Mouse (Mus musculus) stomach, postnatal 0 days (tissue): ENCODE measurements at regions not wholly inside any gene's neighbourhood (a gene's known extent, or its start where the extent isn't known, plus 50 kb on each side); places are given as distances from the start of the nearest gene placed in this dataset.

Experiments used
- ATAC-seq: fragments of 200-750 bp; cut with Nextera tagmentation; 2 replicates; pipeline ENCODE4 v1.8.0; 2017; ENCODE audit not compliant: low FRiP score, low TSS enrichment
- DNase-seq: peaks from one replicate; pipeline ENCODE4 v3.0.0-alpha.2; 2016; ENCODE audit warnings: low spot score
- H3K27ac ChIP-seq: fragments of 300-500 bp; sonication (generic); replicated peaks from 2 replicates; pipeline ENCODE4 v1.5.1; 2014; ENCODE audit warnings: mild to moderate bottlenecking, control low read depth
- H3K27me3 ChIP-seq: fragments of 300-500 bp; sonication (generic); 2 replicates; pipeline ENCODE4 v1.6.1; 2014; ENCODE audit warnings: low read length; ENCODE audit not compliant: control insufficient read depth, insufficient read depth
- H3K36me3 ChIP-seq: fragments of 300-500 bp; sonication (generic); 2 replicates; pipeline ENCODE4 v1.6.1; 2014; ENCODE audit warnings: low read length, mixed read lengths; ENCODE audit not compliant: control insufficient read depth, insufficient read depth
- H3K4me1 ChIP-seq: fragments of 300-500 bp; sonication (generic); replicated peaks from 2 replicates; pipeline ENCODE4 v1.6.1; 2014; ENCODE audit warnings: antibody characterized with exemption; ENCODE audit not compliant: control insufficient read depth, insufficient read depth
- H3K4me2 ChIP-seq: fragments of 300-500 bp; sonication (generic); replicated peaks from 2 replicates; pipeline ENCODE4 v1.6.1; 2014; ENCODE audit warnings: low read depth, mild to moderate bottlenecking, control low read depth, moderate library complexity
- H3K4me3 ChIP-seq: fragments of 300-500 bp; sonication (generic); 2 replicates; pipeline ENCODE4 v1.5.1; 2014; ENCODE audit warnings: low read depth, low read length, control low read depth
- H3K9ac ChIP-seq: fragments of 300-500 bp; sonication (generic); 2 replicates; pipeline ENCODE4 v1.6.1; 2014; ENCODE audit warnings: mild to moderate bottlenecking, low read length, control low read depth, mixed read lengths
- H3K9me3 ChIP-seq: fragments of 300-500 bp; sonication (generic); 2 replicates; pipeline ENCODE4 v1.6.1; 2016; ENCODE audit warnings: low read length; ENCODE audit not compliant: control insufficient read depth
- CTCF ChIP-seq: IDR thresholded peaks from 2 replicates; pipeline ENCODE4 v1.5.1; 2016; ENCODE audit warnings: antibody characterized with exemption, low read depth, mild to moderate bottlenecking, moderate library complexity
- EP300 ChIP-seq: optimal IDR thresholded peaks from 2 replicates; pipeline ENCODE3; 2016; ENCODE audit warnings: antibody characterized with exemption
- WGBS: fragments of 180-500 bp; shearing (Covaris S2); extraction: QIAGEN DNeasy Blood & Tissue Kit; methylation state at CpG from one replicate; pipeline ENCODE4 v1.1.7; 2014; 5-methylcytosine and 5-hydroxymethylcytosine counted together

GRCm38 (mm10) chr12:12580763-12581178 is 318.8 kb downstream of the Fam49a start:
- 22% methylated on average over 8 of the region's 8 CpGs for WGBS
- Histone ChIP-seq H3K4me3 (no peak overlapping the region), H3K4me2 (no peak overlapping the region), H3K9ac (no peak overlapping the region), H3K27me3 (no peaks in the 10 kb centered on the region), H3K36me3 (no peaks in the 10 kb centered on the region), H3K27ac (no peak overlapping the region), H3K4me1 (no peaks in the 10 kb centered on the region), H3K9me3 (no peaks in the 10 kb centered on the region)
- TF ChIP-seq CTCF = no peak
- no peak for TF ChIP-seq EP300
- ATAC-seq (no peak), DNase-seq (no peak)

GRCm38 (mm10) chr12:12578278-12578677 is 316.3 kb downstream of the Fam49a start:
- no peak for ATAC-seq
- Histone ChIP-seq H3K27me3 (no peaks in the 10 kb centered on the region), H3K4me2 (no peak overlapping the region), H3K4me3 (no peak overlapping the region), H3K36me3 (no peaks in the 10 kb centered on the region), H3K9me3 (no peaks in the 10 kb centered on the region), H3K4me1 (no peaks in the 10 kb centered on the region), H3K27ac (no peak overlapping the region), H3K9ac (no peak overlapping the region)
- TF ChIP-seq CTCF = no peak
- TF ChIP-seq EP300 = no peak
- 40% methylated on average over 7 of the region's 7 CpGs for WGBS
- DNase-seq = no peak

GRCm38 (mm10) chr12:12570563-12571251 is 308.8 kb downstream of the Fam49a start:
- no peak overlapping the region for H3K4me2 ChIP-seq
- H3K9me3 ChIP-seq = no peaks in the 10 kb centered on the region
- ATAC-seq = no peak
- no peaks in the 10 kb centered on the region for H3K4me1 ChIP-seq
- no peak overlapping the region for H3K9ac ChIP-seq
- DNase-seq = no peak
- WGBS = 85% methylated on average over 7 of the region's 7 CpGs
- TF ChIP-seq CTCF = no peak
- TF ChIP-seq EP300 = no peak
- no peak overlapping the region for H3K27ac ChIP-seq
- no peak overlapping the region for H3K4me3 ChIP-seq
- H3K36me3 ChIP-seq = no peaks in the 10 kb centered on the region
- no peaks in the 10 kb centered on the region for H3K27me3 ChIP-seq

GRCm38 (mm10) chr12:12567734-12568104 is 305.8 kb downstream of the Fam49a start:
- 84% methylated on average over 3 of the region's 3 CpGs for WGBS
- no peak for DNase-seq

GRCm38 (mm10) chr12:12567058-12567733 is 305.3 kb downstream of the Fam49a start:
- Histone ChIP-seq H3K4me3 (no peak overlapping the region), H3K4me1 (no peaks in the 10 kb centered on the region), H3K36me3 (no peaks in the 10 kb centered on the region), H3K27ac (no peak overlapping the region), H3K9me3 (no peaks in the 10 kb centered on the region), H3K4me2 (no peak overlapping the region), H3K27me3 (no peaks in the 10 kb centered on the region), H3K9ac (no peak overlapping the region)
- ATAC-seq (no peak), DNase-seq (no peak)
- no peak for TF ChIP-seq CTCF
- TF ChIP-seq EP300 = no peak
- WGBS = 95% methylated on average over 7 of the region's 7 CpGs

More at GRCm38 (mm10) chr12:12567734-12568104, 305.8 kb downstream of the Fam49a start:
- no peak overlapping the region for H3K9ac ChIP-seq
- H3K36me3 ChIP-seq = no peaks in the 10 kb centered on the region
- no peak overlapping the region for H3K27ac ChIP-seq
- no peak overlapping the region for H3K4me3 ChIP-seq
- no peaks in the 10 kb centered on the region for H3K27me3 ChIP-seq
- no peaks in the 10 kb centered on the region for H3K4me1 ChIP-seq
- H3K9me3 ChIP-seq = no peaks in the 10 kb centered on the region
- TF ChIP-seq EP300 (no peak), CTCF (no peak)
- H3K4me2 ChIP-seq = no peak overlapping the region
- ATAC-seq = no peak

- no peak for TF ChIP-seq EP300
- TF ChIP-seq CTCF = no peak
- Histone ChIP-seq H3K4me3 (no peak overlapping the region), H3K4me1 (no peaks in the 10 kb centered on the region), H3K27me3 (no peaks in the 10 kb centered on the region), H3K9ac (no peak overlapping the region), H3K36me3 (no peaks in the 10 kb centered on the region), H3K4me2 (no peak overlapping the region), H3K9me3 (no peaks in the 10 kb centered on the region), H3K27ac (no peak overlapping the region)
- ATAC-seq = no peak
- DNase-seq = no peak
- 92% methylated on average over 1 of the region's 1 CpGs for WGBS
Measured at GRCm38 (mm10) chr12:12562267-12562666, 300.3 kb downstream of the Fam49a start.
